Mouse (Mus musculus) kidney, adult 11 months (tissue): ENCODE data around the gene Maml1.
A peak's percentile ranks its signal among the peaks of the same experiment; 100 is the strongest.

ENCODE experiments used
- DNase-seq: peaks from one replicate; pipeline ENCODE4 v3.0.0; 2022

The Maml1 gene

DNA sequence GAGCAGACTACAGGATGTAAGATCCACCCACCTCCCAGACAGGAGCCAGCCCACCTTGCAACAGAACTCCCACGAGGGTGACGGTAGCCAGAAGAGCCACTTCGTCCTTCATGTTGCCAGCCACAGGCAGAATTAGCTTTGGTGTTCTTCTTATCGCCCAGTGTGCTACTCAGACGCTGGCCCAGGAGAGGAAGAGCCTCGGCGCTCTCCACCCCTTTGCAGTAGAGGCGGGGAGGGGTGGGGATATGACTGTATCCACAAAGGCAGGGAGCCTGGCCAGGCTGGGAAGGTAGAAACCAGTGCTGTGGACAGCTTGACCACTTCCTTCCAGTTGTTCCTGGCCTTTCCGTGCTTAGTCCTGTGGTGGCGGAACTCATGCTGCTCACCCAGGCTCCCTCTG lies 53.8 kb downstream of the Maml1 start, which contains the start of gene Ltc4s:
TSS of gene Ltc4s (minus strand) at position 293 of the 400 bp plus-strand sequence.
- no peak for DNase-seq

DNA sequence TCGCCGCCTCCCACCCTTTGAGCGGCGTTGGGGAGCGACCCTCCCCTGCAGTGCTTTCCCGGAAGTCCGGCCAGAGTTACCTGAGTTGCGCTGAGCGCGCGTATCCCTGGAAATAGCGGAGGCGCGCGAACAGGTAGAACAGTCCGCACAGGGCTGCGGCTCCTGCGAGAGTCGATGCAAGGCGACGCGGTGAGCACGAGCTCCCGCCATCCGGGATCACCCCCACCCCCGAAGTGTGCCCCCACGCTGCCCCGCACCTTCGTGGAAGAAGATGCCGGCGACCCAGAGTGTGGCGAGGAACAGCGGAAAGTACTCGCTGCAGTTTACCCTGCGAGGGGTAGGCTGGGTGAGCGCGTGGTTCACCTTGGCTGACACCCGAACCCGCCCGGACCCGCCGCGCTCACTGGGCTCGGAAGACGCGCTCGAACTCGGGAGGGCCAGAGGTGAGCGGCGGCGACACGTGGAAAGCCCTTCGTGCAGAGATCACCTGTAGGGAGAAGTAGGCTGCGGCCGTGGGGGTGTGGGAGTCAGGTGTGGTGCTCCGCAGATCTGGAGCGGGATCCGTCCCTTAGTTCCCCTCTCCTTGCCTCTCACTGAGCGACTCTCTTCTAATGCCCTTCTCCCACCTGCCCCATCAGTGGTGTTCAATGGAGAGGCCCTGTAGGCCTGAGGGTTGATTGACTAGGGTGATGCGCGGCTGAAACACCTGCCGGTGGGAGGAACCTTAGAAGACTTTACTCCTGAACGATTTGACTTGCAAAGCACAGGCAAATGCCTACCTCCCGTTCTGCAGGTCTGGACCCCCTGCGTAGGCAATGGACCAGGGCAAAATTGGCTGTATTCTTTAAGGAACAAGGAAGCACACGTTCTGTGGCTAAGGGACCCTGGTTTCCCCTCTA lies 54.9 kb downstream of the Maml1 start:
- no peak for DNase-seq

DNA sequence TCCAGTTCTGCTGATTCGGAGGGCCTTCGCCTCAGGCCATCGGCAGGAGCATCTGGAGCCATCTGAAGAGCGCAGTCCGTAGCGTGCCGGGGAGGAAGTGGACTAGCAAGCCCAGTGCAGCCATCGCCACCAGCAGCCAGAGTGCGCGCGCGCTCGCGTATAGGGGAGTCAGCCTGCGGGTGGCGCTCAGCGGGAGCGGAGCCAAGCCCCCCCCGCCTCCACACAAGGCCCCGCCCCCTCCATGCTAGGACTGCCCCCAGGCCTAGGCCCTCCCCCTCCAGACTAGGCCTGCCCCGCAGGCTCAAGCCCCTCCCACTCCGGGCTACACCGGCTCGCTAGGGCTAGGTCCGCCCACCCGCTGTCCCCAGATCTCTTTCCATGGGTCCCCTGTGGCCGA lies 55.6 kb downstream of the Maml1 start:
- DNase-seq, result peak; percentile 89

DNA sequence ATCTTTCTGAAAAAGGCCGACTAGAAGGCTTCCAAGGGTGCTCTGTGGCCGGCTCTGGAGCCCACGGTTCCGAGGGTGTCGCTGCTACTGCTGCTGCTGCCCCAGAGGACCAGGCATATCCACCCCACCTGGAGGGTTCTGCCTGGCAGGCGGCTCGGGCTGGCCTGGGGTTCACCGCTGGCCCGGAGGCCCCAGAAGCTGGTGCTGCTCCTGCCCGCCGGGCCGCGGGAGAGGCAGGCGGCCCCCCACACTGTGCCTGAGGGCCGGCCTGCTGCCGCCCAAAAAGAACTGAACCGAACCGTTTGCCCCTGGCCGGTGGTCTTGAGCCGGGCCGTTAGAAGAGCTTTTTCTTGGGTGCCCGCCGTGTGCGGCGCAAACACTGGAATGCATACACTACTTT lies 57.5 kb downstream of the Maml1 start:
- DNase-seq, result no peak

DNA sequence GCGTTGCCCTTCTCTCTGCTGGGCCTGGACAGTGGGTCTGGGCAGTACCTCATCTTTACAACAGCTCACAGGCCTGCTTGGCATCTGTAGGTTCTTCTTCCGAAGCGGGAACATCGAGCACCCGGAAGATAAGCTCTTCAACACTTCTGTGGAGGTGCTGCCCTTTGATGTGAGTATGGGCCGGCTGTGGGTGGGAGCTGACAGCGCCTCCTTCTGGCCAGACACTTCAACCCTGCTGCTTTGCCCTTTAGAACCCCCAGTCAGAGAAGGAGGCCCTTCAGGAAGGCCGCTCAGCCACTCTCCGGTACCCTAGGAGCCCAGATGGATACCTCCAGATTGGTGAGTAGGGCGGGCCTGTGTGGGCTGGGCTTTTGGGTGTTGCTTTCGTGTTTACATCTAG lies 58.1 kb downstream of the Maml1 start:
- DNase-seq, result no peak

DNA sequence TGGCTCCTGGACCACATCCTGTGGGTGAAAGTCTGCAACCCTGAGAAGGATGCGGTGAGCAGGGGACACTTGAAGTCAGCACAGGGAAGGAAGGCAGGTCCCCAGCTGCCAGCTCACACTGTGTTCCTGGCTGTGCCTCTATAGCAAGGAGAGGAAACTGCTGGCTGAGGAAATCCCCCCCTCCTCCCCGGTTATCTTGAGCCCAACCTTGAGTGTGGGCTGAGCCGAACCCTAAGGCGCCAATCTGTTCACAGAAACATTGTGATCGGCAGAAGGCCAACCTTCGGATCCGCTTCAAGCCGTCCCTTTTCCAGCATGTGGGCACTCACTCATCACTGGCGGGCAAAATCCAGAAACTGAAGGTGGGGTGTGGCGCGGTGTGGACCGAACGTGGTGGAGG lies 59.1 kb downstream of the Maml1 start:
- no peak for DNase-seq

DNA sequence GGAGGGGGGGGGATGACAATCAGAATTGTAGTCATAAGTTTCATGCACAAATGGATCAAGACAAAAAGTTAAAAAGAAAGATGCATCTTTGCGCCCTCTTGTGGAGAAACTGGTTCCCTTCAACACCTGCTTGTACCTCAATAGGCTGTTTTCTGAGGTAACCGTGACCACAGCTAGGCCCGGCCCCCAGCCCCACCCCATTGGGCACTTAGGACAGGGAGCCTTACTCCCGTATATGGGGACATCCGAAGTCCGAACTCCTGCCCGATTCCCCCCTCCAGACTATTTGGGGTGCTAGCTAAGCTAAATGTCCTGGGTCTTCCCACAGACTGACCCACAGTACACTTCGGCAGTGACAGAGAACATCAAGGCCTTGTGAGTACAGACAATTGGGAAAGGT lies 60.7 kb downstream of the Maml1 start:
- no peak for DNase-seq

DNA sequence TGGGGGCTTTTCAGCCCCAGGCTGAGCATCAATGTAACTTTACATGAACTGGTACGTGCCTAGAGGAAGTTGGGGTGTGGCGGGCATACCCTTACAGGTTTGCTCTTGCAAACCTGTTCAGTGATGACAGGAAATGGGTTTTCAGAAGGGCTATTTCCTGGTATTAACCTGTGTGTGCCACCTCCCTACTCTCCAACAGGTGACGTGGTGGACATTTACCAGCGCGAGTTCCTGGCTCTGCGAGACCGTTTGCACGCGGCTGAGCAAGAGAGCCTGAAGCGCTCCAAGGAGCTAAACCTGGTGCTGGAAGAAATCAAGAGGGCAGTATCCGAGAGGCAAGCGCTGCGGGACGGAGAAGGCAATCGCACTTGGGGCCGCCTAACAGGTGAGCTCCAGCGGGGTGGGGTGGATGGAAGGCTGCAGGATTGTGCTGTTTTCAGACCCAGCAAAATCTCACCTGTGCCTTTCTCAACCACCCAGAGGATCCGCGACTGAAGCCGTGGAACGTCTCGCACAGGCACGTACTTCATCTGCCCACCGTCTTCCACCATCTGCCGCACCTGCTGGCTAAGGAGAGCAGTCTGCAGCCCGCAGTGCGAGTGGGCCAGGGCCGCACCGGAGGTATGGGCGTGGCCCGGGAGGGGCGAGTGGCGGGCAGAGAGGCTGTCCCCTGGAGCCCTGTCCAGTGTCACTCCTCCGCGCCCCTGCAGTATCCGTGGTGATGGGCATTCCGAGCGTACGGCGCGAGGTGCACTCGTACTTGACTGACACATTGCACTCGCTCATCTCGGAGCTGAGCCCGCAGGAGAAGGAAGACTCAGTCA lies 61.4 kb downstream of the Maml1 start:
- no peak for DNase-seq

DNA sequence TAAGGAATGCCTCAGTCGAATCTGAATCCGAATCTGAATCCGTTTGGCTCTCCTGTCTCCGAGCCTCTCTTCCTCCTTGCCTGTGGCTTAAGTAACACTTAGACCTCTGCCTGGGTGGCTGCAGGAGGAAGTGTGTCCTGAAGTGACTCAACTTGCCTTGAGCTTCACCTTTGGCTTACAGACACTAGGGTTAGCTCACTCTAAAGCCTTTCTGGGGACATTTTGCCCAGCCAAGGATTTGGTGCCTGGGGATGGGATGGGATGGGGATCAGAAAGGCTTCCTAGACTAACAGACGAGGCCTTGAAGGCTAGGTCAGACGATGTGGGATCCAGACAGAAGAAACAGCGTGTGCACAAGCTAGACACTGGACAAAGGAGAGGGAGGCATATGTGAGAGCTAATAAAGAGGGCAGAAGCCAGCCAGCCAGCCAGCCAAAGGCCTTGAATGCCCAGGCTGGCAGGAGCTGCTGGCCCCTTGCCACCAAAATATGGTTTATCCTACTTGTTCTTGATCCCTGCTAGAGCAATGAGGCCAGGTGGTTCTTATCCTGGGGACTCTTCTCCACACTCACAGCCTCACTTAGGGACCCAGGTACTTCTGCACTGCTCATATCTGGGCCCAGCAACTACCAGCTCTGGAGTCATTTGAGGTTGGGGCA lies 62.7 kb downstream of the Maml1 start:
- no peak for DNase-seq

DNA sequence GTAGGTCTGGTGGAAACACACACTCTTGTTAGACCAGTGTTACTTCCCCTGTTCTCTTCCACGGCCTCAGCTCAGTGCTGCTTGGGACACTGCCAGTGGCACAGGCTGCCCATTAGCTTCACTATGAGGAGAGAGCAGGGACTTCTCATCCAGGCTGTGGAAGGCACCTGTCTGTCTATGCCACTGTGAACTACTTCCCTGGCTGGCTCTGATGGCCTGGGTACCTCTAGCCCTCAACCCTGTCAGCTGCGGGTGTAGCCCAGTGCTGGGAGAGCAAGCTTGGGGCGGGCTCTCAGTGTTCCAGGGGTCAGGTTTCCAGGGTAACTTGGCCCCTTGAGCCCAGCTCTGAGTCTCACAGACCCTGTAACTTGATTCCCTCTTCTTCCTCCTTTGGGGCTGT lies 63.3 kb downstream of the Maml1 start:
- DNase-seq, result no peak

DNA sequence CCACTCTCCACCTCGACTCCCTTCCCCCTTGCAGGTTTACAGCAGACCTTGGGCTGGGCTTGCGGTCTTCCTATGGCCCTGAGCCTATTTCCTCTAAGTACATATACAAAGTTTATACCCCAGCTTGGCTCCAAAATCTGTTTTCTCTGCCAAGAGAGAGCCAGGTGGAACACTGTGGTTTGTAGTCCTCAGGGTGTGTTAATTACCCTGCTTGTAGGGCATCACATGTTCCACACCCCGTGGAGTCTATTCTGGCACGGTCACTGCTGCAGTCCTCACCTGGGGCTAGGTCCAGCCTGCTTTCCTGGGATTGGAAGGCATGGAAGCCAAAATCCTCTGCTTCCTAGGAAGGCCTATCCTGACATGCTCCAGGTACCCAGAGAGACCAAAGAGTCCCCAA lies 64.4 kb downstream of the Maml1 start:
- DNase-seq, result peak; percentile 45

DNA sequence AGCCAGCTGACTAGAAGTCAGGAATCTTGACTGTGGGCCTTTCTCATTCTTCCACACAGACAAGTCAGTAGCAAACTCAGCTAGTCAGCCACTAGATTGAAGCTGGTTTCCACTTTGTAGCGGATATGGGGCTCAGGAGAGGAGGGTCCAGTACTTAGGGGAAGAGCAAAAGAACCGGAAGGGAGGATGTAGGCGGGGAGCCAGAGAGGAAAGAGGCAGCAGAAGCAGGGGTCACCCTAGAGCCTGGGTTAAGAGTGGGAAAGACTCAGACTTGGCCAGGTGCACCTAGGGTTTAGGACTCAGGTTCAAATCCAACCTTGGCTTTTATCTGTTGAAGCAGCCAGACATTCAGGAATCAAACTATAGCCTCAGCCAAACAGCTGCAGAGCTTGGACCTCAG lies 64.9 kb downstream of the Maml1 start:
- peak; percentile 19 for DNase-seq

DNA sequence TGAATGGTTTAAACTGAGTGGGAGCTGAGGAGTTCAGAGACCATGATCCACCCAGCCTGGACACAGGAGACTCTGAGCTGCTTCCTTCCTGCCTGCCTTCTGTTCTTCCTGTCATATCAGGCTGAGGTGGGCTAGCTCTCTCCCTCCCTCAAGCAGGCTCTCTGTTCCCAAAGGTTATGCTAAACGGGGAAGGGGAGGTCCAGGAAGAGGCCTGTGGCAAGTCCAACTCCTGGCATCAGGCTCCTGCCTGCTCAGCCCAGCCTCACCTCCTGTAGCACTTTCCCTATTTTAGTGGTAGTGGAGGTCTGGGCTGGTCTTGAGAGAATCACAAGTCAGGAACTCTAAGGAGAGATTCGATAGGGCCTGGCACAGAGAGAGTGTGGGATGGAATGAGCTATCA lies 65.7 kb downstream of the Maml1 start:
- DNase-seq, result no peak

DNA sequence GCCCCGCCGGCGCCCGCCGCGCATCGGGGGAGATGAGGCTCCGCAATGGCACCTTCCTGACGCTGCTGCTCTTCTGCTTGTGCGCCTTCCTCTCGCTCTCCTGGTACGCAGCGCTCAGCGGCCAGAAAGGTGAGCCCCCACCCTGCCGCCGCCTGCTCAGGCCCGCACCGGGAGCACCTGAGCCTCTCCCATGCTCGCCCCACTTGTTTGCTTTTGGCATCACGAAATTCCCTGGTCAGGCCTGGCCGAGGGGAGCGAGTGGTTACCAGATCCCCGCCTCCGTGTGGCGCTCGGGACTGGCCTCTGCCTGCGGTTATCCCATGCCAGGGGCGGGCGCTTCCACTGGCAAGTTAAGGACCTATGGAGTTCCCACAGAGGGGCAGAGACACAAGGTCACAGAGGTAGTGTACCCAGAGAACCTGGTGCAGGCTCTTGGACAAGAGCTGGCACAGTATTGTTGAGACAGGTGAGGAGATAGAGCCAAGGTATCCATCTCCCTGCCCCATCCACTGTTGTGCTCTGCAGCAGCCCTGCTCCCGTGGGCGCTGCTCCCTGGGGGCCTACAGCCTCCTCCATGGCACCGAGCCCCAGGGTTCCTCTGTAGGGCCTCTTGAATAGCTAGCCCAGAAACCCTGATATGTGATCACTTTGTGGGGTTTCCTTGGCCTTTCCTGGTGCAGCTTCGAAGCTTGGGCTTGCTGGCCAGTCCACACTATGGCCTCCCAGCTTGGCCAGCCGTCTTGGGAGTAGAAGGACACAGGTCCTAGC lies 66.3 kb downstream of the Maml1 start:
- peak; percentile 47 for DNase-seq

DNA sequence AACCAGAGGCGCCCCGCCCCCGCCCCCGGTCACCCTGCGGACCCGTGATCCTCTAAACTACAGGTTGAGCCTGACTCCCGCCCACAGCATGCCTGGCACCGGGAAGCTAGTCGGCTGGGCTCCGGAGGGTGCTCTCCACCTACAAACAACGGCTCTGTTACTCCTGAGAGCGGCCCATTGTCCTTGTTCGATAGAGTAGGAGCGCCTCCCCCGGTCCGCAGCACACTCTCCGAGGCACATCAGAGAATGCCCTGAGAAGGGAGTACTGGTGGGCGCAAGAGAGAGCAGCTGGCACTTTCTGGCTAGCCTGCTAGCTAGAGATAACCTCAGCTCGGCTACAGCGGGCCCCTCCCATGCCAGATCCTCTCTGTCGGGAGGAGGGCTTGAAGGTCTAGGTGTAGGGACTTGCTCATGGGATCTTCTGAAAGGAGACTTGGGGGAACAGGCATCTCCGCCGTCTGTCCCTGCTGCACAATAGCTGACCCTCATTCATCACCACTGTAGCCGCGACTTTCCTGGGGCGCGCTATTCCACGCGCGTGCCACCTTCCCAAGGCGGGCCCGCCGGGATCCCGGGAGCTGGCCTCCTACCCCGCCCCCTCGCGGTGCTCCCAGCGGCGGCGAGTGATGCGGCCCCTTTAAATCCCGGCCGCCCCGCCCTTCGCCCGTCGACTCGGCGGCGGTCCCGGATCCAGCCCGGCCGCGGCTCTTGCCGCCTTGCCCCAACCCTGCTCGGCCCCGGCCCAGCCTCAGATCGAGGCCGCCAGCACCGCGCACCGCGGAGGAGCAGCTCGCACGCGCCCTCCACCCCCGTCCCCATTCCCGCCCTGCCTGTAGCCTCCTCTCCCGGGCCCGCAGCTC lies 67.2 kb downstream of the Maml1 start:
- DNase-seq, result peak; percentile 87

DNA sequence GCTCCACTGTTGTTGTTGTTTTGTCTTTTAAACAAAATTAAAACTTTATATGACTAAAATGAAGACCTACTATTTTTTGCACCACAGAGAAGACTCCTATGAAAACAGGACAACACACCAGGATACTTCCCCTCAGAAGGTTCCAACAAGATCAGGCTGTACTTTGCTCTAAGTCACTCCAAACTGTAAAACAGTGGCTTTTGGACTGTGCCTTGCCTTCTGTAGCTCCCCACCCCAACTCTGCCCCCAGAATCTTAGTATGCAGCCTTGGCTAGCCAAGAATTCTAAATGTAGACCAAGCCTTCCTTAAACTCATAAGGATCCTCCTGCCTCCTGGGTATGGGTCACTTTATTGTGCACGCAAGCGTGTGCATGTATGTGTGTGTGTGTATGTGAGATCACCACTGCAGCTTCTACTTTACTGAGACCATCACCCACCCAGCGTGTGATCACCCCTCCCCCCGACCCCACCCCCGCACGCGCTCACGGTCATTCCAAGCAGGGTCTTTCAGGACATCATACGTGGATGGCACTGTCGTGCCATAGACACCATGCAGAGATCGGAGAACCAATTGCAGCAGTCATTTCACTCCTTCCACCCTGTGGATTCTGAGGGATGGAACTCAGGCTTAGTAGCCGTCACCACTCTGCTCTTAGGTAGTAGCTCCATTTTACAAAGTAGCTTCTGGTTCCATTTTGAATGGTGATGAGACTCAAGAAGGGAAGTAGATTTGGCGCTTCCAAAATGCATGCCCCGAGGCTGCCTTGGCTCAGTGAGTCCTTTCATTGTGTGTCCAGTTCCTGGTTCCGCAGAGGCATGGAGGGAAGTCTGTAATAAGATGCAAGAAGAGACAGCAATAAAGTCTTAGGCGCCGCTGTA lies 68.1 kb downstream of the Maml1 start:
- no peak for DNase-seq

DNA sequence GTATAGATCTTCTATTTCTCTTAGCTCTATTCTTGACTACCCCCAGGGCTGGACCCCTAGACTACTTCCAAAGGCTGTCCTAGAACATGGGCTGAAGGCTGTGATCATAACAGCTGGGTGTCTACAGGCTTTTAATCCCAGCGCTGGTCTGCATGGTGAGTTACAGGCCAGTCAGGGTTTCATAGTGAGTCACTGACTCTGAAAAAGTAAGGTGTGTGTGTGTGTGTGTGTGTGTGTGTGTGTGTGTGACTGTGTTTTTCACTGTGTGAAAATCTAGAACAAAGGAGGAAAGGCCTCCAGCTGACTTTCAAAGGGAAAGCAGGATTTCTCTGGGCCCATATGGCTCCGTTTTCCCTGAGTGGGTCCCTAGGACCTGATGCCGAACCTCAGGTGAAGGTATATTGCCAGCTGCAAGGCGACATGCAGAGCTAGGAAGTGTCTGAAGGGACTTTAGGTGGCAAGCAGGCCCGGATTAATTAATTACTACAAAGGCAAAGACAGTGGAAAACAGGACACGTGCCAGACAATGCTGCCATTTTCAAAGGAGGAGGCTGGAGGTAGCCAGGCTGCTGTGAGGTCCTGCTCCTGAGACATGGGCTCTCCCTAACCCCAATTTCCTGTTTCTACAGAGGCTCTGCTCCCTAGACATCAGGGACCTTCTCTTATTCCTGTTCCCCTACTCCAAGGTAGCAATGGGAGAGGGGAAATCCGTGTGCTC lies 69.4 kb downstream of the Maml1 start:
- DNase-seq, result peak; percentile 71

DNA sequence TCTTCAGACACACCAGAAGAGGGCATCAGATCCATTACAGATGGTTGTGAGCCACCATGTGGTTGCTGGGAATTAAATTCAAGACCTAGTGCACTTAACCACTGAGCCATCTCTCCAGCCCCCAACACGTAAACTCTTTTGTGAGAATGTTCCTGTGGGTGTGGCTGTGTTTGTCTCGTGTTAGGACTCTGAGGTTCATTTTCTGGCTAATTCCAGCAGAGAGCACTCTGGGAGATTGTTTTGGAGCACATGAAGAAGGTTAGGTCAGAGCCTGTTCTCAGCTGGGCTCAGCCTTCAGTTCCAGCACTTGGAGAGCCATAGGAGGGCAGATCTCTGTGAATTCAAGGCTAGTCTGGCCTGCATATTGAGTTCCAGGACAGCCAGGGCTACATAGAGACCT lies 72.3 kb downstream of the Maml1 start:
- no peak for DNase-seq

DNA sequence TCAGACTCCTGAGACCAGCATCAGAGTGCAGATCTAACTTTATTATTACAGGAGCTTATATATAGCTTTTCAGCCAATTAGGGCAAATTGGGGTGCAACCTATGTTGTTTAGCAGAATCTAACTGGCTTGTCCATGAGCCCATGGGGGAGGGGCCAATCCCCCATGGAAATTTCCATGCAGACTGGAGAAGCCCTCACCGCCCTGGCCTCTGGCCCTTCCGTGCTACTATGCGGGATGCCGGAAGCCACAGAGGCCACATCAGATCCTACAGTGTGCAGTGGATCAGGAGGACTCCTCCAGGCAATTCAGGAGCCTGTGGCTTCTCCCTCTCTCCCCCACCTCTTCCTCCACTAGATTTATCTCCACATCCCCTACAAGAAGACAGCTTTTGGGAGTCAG lies 74.3 kb downstream of the Maml1 start:
- peak; percentile 62 for DNase-seq
